Mouse (Mus musculus) olfactory bulb, adult 2 months (tissue): ENCODE results near the gene Hmgcs1.

Experiments
- CTCF ChIP-seq: fragments of 200-500 bp; IDR thresholded peaks from 2 replicates; pipeline ENCODE4 v1.5.1; 2012; ENCODE audit warnings: low read depth, mild to moderate bottlenecking, low read length, moderate library complexity; ENCODE audit not compliant: insufficient read depth
- POLR2A ChIP-seq: fragments of 200-500 bp; IDR thresholded peaks from 2 replicates; pipeline ENCODE4 v1.6.1; 2012; ENCODE audit warnings: mild to moderate bottlenecking, low read depth, low read length, moderate library complexity; ENCODE audit not compliant: insufficient read depth

DNA sequence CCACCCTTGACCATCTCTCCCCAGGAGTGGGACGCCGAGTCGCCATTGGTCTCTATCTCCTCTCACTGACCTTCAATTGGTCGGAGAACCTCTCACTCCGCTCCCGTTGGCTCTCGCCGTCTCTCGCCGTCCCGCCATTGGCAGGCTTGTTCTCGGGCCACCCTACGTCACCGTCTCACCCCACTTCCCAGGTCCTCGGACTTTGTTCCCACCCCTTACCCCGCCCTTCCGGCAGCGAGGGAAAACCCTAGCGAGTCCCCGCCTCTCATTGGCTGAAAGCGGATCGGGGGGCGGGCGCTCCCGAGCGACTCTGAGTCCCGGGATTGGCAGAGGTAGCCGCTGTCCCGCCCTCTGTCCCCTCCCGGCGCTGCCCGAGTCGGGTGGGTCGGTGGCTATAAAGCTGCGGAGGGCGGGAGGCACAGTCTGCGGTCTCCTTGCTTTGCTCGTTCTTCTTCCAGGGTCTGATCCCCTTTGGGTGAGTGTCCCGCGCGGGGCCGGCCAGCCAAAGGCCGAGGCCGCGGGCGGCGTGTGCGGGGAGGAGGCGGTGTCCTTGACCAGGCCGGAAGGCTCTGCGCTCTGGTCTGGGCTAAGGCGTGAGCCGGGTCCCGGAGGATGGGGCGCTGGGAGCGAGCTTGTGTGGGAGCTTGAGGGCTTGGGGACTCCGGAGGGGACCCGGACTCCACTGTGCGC is at the start of gene Hmgcs1:
- TF ChIP-seq CTCF, result no peak
- peak; percentile 85 for TF ChIP-seq POLR2A
